ENCODE assay signal across 8 mouse cellular contexts in genomic region chr19:53313684-53314443, GRCm38 (mm10). TPM values are rescaled to one million over a fixed set of nuclear protein-coding genes. Genes with fewer than 3 reads are reported as not detected.
DNase-seq lines count a peak whose midpoint lies in the region; ATAC-seq and TF ChIP-seq lines count a peak whose summit lies in the region.

No protein-coding gene starts in this region.

- in situ Hi-C loops in Patski (cut with MboI; ENCODE audit: low pct_unique_long_range_greater_than_20kb): loop anchor here (5.0 kb wide), 1 partner anchor 67 kb away; no protein-coding TSS in a partner anchor

- H3K4me3 ChIP-seq in hindbrain, embryonic 13.5 days: peak overlapping the region; percentile 98

- peak overlapping the region; percentile 93 for H3K9ac ChIP-seq in hindbrain, embryonic 13.5 days

- H3K4me1 ChIP-seq in hindbrain, embryonic 13.5 days (replicated peaks): peaks cover 44% of the 10 kb centered on the region

- WGBS in hindbrain, embryonic 13.5 days: under 1% methylated on average over 52 of the region's 52 CpGs

- peak overlapping the region; percentile 80 for H3K4me2 ChIP-seq in hindbrain, embryonic 13.5 days

- H3K27me3 ChIP-seq in Patski: peaks cover 3% of the 10 kb centered on the region
- H3K27me3 ChIP-seq in hindbrain, embryonic 13.5 days: no peaks in the 10 kb centered on the region

- TF ChIP-seq CTCF in Patski (IDR thresholded peaks at IDR 0.05): no peak

- H3K36me3 ChIP-seq in hindbrain, embryonic 13.5 days: no peaks in the 10 kb centered on the region

- H3K9me3 ChIP-seq in hindbrain, embryonic 13.5 days: no peaks in the 10 kb centered on the region

- peak; percentile 96 for DNase-seq in Patski (ENCODE audit: low read depth, low spot score)
- peak; percentile 100 for DNase-seq in cerebellum, postnatal 14 days
- DNase-seq in frontal cortex, postnatal 14 days (ENCODE audit: low spot score in 2 of 2): peak; percentile 99 to 100
- DNase-seq in layer of hippocampus, postnatal 25 days (ENCODE audit: extremely low spot score in 1 of 2, low spot score in 1 of 2): peak; percentile 98 to 99
- DNase-seq in lung, postnatal 25 days (ENCODE audit: low spot score): peak; percentile 99
- DNase-seq in retina, embryonic 14.5 days (ENCODE audit: low spot score): peak; percentile 99
- DNase-seq in thymus, postnatal 4 days: peak; percentile 97

- peak; percentile 69 for ATAC-seq in Patski
- ATAC-seq in hindbrain, embryonic 13.5 days (ENCODE audit: low FRiP score): peak; percentile 81

- POLR2A ChIA-PET in Patski (lab: Charles Lee): interaction anchor here (1.1 kb wide), 1 partner anchor 20 kb away, joined by 4 read pairs; no protein-coding TSS in a partner anchor

- CTCF ChIA-PET in Patski (lab: Charles Lee): interaction anchor here (1.4 kb wide), 1 partner anchor 11 kb away, joined by 3 read pairs; no protein-coding TSS in a partner anchor

- H3K27ac ChIP-seq in hindbrain, embryonic 13.5 days: peak overlapping the region; percentile 98

RNA-seq across cellular contexts. Expression of gene Mxi1, which starts 3.5 kb away (rescaled TPM):
- 92.8 TPM for polyA plus RNA-seq in Patski (2021)
- polyA plus RNA-seq in hindbrain, embryonic 13.5 days (2015; fragmentation: Nextera tagmentation; extraction: Ambion mirVana): 39.7 and 54.5 TPM in 2 replicates
- 10 to 100 TPM; 57.7 to 68.2 TPM for total RNA-seq in layer of hippocampus, postnatal 25 days (2021)

RNA-seq across cellular contexts. Expression of gene Gm10197, which starts 57.7 kb away (rescaled TPM):
- 32.0 TPM for polyA plus RNA-seq in Patski (2021)
- not detected in 2 replicates for polyA plus RNA-seq in hindbrain, embryonic 13.5 days (2015; fragmentation: Nextera tagmentation; extraction: Ambion mirVana)
- not detected for total RNA-seq in layer of hippocampus, postnatal 25 days (2021)

Comparison
In these comparisons a context has a peak if more than half of its experiments do, and no peak if none do; other contexts are left out.
1. Peak in every context shown above with its lines: DNase-seq, ATAC-seq, H3K4me3 ChIP-seq and H3K27ac ChIP-seq.
2. RNA of gene Gm10197, which starts 57.7 kb away (polyA plus RNA-seq): 32.0 TPM in Patski (single experiment); not detected in hindbrain, embryonic 13.5 days; every median in the first group is over 10 times any median in the second.